Mouse (Mus musculus): Measurements from ENCODE around the gene T2. TPM values are rescaled to one million over a fixed set of nuclear protein-coding genes. Genes with fewer than 3 reads are reported as not detected.

Gene T2
- polyA plus RNA-seq, 1 experiment = not detected

GRCm38 (mm10) chr17:8448324-8448723 lies 92.5 kb downstream of the T2 start:
- TF ChIP-seq GATA1 (IDR thresholded peaks at IDR 0.05; ENCODE audit: low read length) (no peak), TAL1 (IDR thresholded peaks at IDR 0.05; ENCODE audit: low read length) (no peak)
- no peaks in the 10 kb centered on the region for H3K27me3 ChIP-seq (ENCODE audit: control insufficient read depth)
- no peaks in the 10 kb centered on the region for H3K36me3 ChIP-seq (ENCODE audit: control insufficient read depth)

GRCm38 (mm10) chr17:8455196-8455595 lies 99.4 kb downstream of the T2 start:
- no peaks in the 10 kb centered on the region for H3K4me1 ChIP-seq (ENCODE audit: control insufficient read depth)
- no peaks in the 10 kb centered on the region for H3K36me3 ChIP-seq (ENCODE audit: control insufficient read depth)
- no peak overlapping the region for H3K4me3 ChIP-seq (replicated peaks)
- no peaks in the 10 kb centered on the region for H3K9me3 ChIP-seq (ENCODE audit: control insufficient read depth, low read length)
- no peaks in the 10 kb centered on the region; the same call in 1 of the 2 replicates for H3K27me3 ChIP-seq (ENCODE audit: control insufficient read depth)
- TF ChIP-seq GATA1 (IDR thresholded peaks at IDR 0.05; ENCODE audit: low read length) (no peak), TAL1 (IDR thresholded peaks at IDR 0.05; ENCODE audit: low read length) (no peak)

More at GRCm38 (mm10) chr17:8448324-8448723, 92.5 kb downstream of the T2 start:
- no peaks in the 10 kb centered on the region for H3K4me1 ChIP-seq (ENCODE audit: control insufficient read depth)
- no peaks in the 10 kb centered on the region for H3K9me3 ChIP-seq (ENCODE audit: control insufficient read depth, low read length)
- no peak overlapping the region for H3K4me3 ChIP-seq (replicated peaks)

- Histone ChIP-seq H3K9me3 (ENCODE audit: control insufficient read depth, low read length) (no peaks in the 10 kb centered on the region), H3K27me3 (ENCODE audit: control insufficient read depth) (no peaks in the 10 kb centered on the region; the same call in 1 of the 2 replicates), H3K4me3 (replicated peaks) (no peak overlapping the region), H3K4me1 (ENCODE audit: control insufficient read depth) (no peaks in the 10 kb centered on the region), H3K36me3 (ENCODE audit: control insufficient read depth) (no peaks in the 10 kb centered on the region)
- TF ChIP-seq TAL1 (IDR thresholded peaks at IDR 0.05; ENCODE audit: low read length) (no peak), GATA1 (IDR thresholded peaks at IDR 0.05; ENCODE audit: low read length) (no peak)
Observed at GRCm38 (mm10) chr17:8455601-8456000, 99.8 kb downstream of the T2 start.

DNA sequence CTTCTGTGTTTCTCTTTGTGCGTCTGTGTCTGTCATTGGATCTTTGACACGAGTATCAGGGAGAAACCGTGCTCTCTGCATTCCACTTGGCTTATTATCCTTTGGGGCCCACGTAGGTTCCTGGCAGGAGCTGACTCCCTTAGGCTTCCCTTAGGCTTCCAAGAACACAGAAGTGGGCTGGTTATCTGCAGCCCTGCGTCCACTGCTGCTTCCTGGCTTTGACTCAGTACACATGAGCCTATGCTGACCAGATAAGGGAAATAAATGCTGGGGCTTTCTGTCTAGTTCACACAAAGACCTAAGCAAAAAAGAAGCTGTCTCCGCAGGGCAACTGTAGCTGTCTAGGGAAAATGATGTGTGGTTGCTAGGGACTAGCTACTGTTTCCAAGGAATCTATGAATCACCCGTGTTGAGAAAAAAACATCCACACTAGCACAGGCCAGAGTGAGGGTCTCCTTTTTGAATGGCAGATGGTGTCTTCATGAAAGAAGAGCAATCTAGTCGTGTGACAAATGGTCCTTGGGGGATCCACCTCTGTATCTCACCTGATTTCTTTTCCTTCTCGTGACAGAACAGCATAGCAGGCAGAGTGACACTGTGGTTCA lies 101.2 kb downstream of the T2 start:
- Histone ChIP-seq H3K4me1 (ENCODE audit: control insufficient read depth) (no peaks in the 10 kb centered on the region), H3K36me3 (ENCODE audit: control insufficient read depth) (no peaks in the 10 kb centered on the region), H3K9me3 (ENCODE audit: control insufficient read depth, low read length) (no peaks in the 10 kb centered on the region), H3K4me3 (replicated peaks) (no peak overlapping the region), H3K27me3 (ENCODE audit: control insufficient read depth) (no peaks in the 10 kb centered on the region; the same call in 1 of the 2 replicates)
- no peak for TF ChIP-seq TAL1 (IDR thresholded peaks at IDR 0.05; ENCODE audit: low read length)
- TF ChIP-seq GATA1 (IDR thresholded peaks at IDR 0.05; ENCODE audit: low read length) = no peak

DNA sequence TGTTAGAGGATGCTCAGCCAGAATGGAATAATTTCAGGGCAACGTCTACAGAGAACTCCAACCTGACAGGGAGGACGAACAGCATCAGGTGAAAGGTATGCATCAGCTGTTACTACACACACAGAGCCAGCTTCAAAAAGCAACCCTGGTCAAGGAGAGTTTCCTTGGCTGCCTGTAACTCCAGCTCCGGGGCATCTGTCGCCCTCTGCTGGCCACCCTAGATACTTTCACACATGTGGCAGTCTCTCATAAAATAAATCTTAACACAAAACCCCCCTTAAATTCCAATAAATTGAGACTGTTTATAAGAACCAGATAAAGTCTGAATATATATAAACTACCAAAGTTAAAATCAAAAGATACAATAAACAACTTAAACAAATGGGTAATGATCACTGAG lies 105.8 kb downstream of the T2 start:
- no peaks in the 10 kb centered on the region for H3K36me3 ChIP-seq (ENCODE audit: control insufficient read depth)
- no peak overlapping the region for H3K4me3 ChIP-seq (replicated peaks)
- TF ChIP-seq GATA1 (IDR thresholded peaks at IDR 0.05; ENCODE audit: low read length) = no peak
- TF ChIP-seq TAL1 (IDR thresholded peaks at IDR 0.05; ENCODE audit: low read length) = no peak
- H3K9me3 ChIP-seq (ENCODE audit: control insufficient read depth, low read length) = no peaks in the 10 kb centered on the region
- H3K4me1 ChIP-seq (ENCODE audit: control insufficient read depth) = no peaks in the 10 kb centered on the region
- peaks cover 2% of the 10 kb centered on the region; the same call in 1 of the 2 replicates for H3K27me3 ChIP-seq (ENCODE audit: control insufficient read depth)

DNA sequence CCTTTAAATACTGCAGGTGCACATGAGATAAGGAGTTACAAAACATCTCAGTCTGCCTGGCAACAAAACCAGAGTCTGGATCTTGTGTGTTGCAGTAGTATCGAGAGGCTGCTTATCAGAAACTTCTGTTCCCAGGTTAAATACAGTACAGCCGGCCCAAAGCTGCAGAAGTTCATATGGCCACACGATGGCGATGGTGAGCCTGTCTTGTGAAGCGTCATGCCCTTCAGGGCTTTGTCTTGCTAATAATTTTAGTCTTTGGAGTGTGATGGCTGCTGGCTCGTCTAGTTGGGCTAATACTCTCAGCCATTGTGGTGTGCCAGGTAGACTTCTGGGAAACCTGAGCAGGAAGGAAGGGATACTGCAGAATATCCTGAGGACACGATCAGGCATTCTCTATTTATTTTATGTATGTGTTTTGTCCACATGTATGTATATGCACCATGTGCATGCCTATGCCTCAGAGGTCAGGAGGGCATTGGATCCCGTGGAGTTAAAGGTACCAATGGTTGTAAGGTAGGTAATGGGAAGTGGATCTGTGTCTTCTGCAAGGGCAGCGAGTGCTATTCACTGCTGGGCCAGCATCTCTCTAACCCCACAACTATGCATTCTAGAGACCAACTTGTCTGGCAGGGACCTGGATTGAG lies 107.8 kb downstream of the T2 start:
- no peaks in the 10 kb centered on the region for H3K36me3 ChIP-seq (ENCODE audit: control insufficient read depth)
- H3K4me3 ChIP-seq (replicated peaks) = no peak overlapping the region
- no peaks in the 10 kb centered on the region for H3K4me1 ChIP-seq (ENCODE audit: control insufficient read depth)
- no peaks in the 10 kb centered on the region for H3K9me3 ChIP-seq (ENCODE audit: control insufficient read depth, low read length)
- no peak for TF ChIP-seq GATA1 (IDR thresholded peaks at IDR 0.05; ENCODE audit: low read length)
- TF ChIP-seq TAL1 (IDR thresholded peaks at IDR 0.05; ENCODE audit: low read length) = no peak
- peaks cover 2% of the 10 kb centered on the region; the same call in 1 of the 2 replicates for H3K27me3 ChIP-seq (ENCODE audit: control insufficient read depth)

DNA sequence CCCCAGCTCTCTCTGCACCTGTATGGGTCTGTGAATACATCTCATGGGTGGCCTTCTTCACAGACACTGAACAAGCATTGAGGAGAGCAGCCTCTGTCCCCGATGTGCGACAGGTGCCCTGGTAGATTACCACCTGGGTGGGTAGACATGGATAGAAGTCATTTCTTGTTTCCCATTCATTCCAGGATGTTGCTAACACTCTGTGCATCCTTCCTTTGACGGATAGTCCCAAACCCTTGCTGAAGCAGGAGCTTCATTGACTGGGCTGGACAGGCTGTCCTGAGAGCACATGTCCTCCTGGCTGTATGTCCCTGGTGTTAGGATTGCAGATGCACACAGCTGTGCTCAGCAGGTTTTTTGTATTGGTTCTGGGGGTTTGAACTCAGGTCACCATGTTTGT lies 112.0 kb downstream of the T2 start:
- Histone ChIP-seq H3K27me3 (ENCODE audit: control insufficient read depth) (peaks cover 2% of the 10 kb centered on the region; the same call in 1 of the 2 replicates), H3K36me3 (ENCODE audit: control insufficient read depth) (no peaks in the 10 kb centered on the region), H3K4me1 (ENCODE audit: control insufficient read depth) (no peaks in the 10 kb centered on the region), H3K9me3 (ENCODE audit: control insufficient read depth, low read length) (no peaks in the 10 kb centered on the region), H3K4me3 (replicated peaks) (no peak overlapping the region)
- TF ChIP-seq GATA1 (IDR thresholded peaks at IDR 0.05; ENCODE audit: low read length) = no peak

DNA sequence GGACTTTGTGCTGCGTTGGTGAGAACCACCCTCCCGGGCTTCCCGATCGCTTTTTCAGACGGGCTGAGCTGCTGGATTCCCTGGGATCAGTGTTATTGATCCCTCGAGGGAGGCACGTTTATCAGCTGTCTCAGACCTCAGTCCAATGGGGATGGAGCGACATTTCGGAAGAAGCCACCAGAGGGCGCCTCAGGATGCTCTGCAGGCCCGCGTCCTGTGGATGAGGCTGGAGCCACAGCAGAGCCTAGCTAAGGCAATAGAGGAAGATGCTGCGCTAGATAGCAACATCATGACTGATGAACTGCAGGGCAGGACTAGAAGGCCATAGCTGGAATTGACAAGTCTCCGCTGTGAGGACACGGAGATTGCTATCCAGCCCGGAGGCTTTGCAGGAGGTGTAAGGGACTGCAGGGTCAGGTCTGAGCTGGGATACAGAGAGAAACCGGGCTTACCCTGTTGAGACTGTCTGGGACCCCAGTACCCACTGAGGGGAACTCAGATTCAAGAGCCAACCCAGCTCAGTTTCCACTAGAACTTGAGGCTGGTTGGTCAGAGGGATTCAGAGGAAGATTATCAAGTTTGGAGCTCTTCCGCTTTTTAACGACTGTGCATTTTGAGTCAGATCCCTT lies 113.0 kb downstream of the T2 start:
- Histone ChIP-seq H3K9me3 (ENCODE audit: control insufficient read depth, low read length) (no peaks in the 10 kb centered on the region), H3K27me3 (ENCODE audit: control insufficient read depth) (peaks cover 2% of the 10 kb centered on the region; the same call in 1 of the 2 replicates), H3K36me3 (ENCODE audit: control insufficient read depth) (no peaks in the 10 kb centered on the region), H3K4me1 (ENCODE audit: control insufficient read depth) (no peaks in the 10 kb centered on the region), H3K4me3 (replicated peaks) (no peak overlapping the region)
- TF ChIP-seq GATA1 (IDR thresholded peaks at IDR 0.05; ENCODE audit: low read length) (no peak), TAL1 (IDR thresholded peaks at IDR 0.05; ENCODE audit: low read length) (no peak)

Other genes starting within 250 kb of the T2 start
- gene Gm49673, start 208.2 kb upstream of the T2 start, polyA plus RNA-seq (2012) = not detected in 2 replicates
- 1.3 and 1.5 TPM in 2 replicates for gene Rnaset2a, start 207.9 kb upstream of the T2 start, polyA plus RNA-seq (2012)
- gene Fgfr1op, start 190.5 kb upstream of the T2 start, polyA plus RNA-seq (2012) = 0.11 and 0.26 TPM in 2 replicates
- not detected in 2 replicates for gene Ccr6, start 119.9 kb upstream of the T2 start, polyA plus RNA-seq (2012)
- gene Mpc1, start 73.1 kb upstream of the T2 start, polyA plus RNA-seq (2012) = 1.7 and 1.8 TPM in 2 replicates
- 6.2 TPM in 2 replicates for gene Sft2d1, start 44.9 kb upstream of the T2 start, polyA plus RNA-seq (2012)
- gene Prr18, start 18.5 kb upstream of the T2 start, polyA plus RNA-seq (2012) = 0.01 and 0.03 TPM in 2 replicates
- not detected in 2 replicates for gene T, start 78.4 kb downstream of the T2 start, polyA plus RNA-seq (2012)
- not detected in 2 replicates for gene Pde10a, start 169.4 kb downstream of the T2 start, polyA plus RNA-seq (2012)
- not detected in 2 replicates for gene Gm17087, start 211.0 kb downstream of the T2 start, polyA plus RNA-seq (2012)